Mouse (Mus musculus) erythroid progenitor cell, adult 5-6 weeks (primary cell): ENCODE data around the gene Cfap97d1. TPM values are rescaled to one million over a fixed set of nuclear protein-coding genes. Genes with fewer than 3 reads are reported as not detected.

Experiments used
- ATAC-seq: replicated peaks from 2 replicates; pipeline ENCODE4 v1.8.0; 2016; ENCODE audit warnings: moderate number of reproducible peaks, mild to moderate bottlenecking, moderate TSS enrichment, inconsistent platforms; ENCODE audit not compliant: poor library complexity, low FRiP score, severe bottlenecking
- total RNA-seq, 2 experiments: library from RNA; stranded (forward) in 1 of 2; stranded (reverse) in 1 of 2; fragments of 150-400 nt in 1 of 2; fragments of 186-747, 209-891 nt in 1 of 2; gene quantifications; 2 replicates each; pipeline versions ENCODE4 v1.2.3 to v1.2.4; 2015 to 2017; ENCODE audit warnings: low replicate concordance in 2 of 2

Gene Cfap97d1
- total RNA-seq, 2 experiments from 2014 or later, result not detected

DNA sequence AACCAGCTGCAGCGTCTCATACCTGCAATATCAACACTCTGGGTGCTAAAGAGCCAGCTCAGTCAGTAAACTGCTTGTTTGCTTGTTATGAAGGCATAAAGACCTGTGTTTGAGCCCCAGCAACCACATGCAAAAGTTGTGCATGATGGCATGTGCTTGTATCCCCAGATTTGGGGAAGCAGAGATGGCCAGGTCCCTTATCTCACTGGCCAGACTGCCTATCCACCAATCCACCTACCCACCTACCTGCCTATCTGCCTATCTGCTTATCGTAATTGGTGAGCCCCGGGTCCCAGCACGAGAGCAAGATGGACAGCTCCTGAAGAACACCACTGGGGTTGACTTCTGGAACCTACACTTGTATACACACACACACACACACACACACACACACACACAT lies 45.2 kb downstream of the Cfap97d1 start:
- ATAC-seq, result no peak

DNA sequence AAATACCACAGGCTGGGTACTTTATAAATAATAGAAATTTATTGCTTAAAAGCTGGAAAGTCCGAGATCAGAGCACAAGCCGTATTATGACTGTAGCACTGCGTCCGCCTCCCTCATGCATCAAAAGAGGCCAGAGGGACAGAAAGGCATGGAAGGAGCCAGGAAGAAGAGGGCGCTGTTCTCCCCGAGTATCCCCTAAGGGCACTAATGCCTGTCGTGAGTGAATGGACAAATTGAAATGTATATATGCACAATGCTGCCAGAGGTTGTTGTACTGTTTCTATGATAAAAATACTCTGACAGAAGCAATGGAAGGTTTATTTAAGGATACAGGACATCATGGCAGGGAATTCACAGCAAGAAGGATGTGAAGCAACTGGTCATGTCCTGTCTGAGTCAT lies 45.9 kb downstream of the Cfap97d1 start:
- ATAC-seq, result no peak

- no peak for ATAC-seq
Observed at GRCm38 (mm10) chr11:102031149-102031548, 47.1 kb downstream of the Cfap97d1 start.

DNA sequence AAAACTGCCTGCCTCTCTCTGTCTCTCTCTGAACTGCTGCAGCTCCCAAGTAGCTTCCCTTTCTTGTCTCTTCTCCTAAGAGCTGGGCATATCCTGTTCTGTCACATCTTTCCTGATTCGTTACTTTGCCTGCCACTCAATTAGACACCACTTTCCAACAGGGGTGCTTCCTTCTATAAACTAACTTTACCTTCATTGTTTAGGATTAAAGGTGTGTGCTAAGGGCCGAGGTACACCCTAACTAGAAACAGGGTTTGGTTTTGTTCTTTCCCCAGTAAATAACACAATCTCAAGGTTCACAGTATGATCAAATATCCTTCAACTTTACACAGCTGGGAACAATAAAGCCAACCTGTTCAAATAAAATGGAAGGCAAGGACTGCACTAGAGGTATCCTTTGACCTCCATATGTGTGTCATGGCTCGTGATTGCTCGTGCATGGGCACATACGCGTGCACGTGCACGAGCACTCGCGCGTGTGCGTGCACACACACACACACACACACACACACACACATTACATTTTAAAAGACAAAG lies 49.0 kb downstream of the Cfap97d1 start:
- no peak for ATAC-seq

DNA sequence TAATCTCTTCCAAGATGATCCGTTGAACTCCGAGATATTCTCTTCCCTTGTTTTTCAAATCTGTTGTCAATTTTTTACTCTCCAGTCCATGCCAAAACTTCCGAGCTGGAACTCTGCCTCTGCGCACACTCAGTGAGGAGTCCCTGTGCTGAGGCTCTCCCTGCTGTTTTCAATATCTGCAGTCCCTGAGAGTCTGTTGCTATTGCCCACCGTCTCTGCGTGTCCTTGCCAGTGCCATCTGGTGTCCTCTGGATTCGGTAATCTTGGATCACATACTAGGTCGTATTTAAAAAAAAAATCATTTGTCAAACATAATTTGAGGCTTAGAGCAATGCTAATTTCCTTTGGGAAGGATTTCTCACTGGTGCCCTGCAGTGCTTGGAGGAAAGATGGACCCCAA lies 50.8 kb downstream of the Cfap97d1 start:
- no peak for ATAC-seq

- ATAC-seq, result no peak
Observed at GRCm38 (mm10) chr11:102035456-102035960, 51.4 kb downstream of the Cfap97d1 start.

DNA sequence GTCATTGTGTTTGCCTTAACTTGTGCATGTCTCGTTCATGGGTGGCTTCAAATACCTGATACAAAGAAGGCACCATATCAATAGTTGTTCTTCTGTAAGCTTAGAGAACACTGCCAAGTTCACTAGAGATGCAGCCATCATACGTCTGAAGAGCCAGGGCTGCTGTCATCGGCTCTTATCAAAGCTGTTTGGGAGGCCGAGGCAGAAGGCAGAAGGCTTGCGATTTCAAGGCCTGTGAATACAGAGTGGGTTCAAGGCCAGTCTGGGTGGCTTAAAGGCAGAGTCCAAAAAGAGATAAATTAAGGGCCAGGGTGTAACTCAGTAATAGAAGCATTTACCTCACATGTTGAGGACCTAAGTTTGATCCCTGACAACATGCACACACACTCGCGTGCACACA lies 52.3 kb downstream of the Cfap97d1 start:
- ATAC-seq, result no peak

DNA sequence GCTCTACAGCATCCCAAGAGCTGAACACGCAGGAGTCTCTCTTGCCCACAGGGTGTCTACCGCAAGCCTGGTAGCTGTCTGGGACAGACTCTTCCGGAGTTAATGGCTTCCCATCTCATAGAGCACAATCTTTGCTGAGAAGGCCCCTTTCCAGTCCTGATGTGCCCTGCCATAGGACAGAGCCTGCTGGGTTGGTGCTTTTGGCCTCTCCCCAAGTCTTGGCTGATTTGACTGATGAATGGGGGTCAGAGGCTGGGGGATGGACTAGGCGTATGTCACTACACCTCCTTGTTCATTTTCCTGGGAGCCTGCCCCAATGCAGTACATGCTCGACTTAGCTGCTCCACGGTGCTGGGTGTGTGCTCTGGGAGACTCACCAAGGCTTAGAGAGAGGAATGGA lies 53.7 kb downstream of the Cfap97d1 start:
- ATAC-seq, result no peak

GRCm38 (mm10) chr11:102039487-102040137 lies 55.5 kb downstream of the Cfap97d1 start:
- no peak for ATAC-seq

- peak; percentile 81 for ATAC-seq
Observed at GRCm38 (mm10) chr11:102040138-102040524, 56.1 kb downstream of the Cfap97d1 start.

DNA sequence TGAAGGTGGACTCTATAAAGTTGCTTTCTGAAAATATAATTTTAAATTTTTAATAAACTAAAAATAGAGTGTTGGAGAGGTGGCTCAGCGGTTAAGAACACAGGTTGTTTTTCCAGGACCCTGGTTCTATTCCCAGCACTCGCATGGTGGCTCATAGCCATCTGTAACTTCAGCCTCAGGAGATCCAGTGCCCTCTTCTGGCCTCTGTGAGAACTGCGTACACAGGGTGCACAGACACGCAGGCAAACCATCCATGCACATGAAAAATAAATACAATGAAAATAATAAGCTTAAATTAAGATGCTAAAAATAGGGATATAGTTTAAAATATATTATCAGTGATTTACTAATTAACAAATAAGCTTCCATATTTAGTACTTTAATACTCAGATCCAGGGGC lies 56.6 kb downstream of the Cfap97d1 start:
- ATAC-seq, result no peak

DNA sequence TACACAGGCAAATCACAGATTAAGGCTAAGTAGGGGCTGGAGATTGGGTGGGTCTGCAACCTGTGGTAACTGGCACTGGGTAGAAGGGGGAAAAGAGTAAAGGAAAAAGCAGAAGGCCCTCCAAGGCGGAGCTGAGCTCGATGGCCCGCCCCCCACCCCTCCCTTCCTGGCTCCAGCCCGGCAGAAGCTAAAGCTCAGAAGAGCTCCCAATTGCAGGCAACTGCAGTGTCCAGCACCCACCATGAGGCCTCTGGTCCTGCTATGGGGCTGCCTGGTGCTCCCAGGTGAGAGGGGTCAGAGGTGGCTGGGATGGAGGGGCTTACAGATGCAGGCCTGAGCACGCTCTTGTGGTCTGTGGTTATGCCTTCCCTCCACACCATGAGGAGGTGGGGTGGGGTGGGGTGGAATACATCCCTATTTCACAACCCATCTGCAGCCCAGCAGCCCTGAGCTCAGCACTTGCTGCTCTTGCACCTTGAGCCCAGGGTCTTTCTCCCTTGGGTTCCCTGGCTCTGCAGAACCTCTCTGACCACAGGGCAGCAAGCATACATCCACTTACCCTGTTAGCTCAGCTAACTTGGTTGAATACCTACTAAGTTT lies 57.4 kb downstream of the Cfap97d1 start, which contains the start of gene Cd300lg:
Gene Cd300lg (plus strand): TSS at position 160 of the 600 bp plus-strand sequence.
- no peak for ATAC-seq

Other genes starting within 250 kb of the Cfap97d1 start
- not detected in 2 replicates for gene Etv4, start 198.9 kb upstream of the Cfap97d1 start, total RNA-seq (2015; ENCODE audit: low replicate concordance)
- gene Etv4, start 198.9 kb upstream of the Cfap97d1 start, total RNA-seq (2017; ENCODE audit: low replicate concordance), result not detected in 2 replicates
- gene Meox1, start 89.9 kb upstream of the Cfap97d1 start, total RNA-seq (2015; ENCODE audit: low replicate concordance), result not detected in 2 replicates
- gene Meox1, start 89.9 kb upstream of the Cfap97d1 start, total RNA-seq (2017; ENCODE audit: low replicate concordance), result not detected in 2 replicates
- gene Sost, start 17.3 kb upstream of the Cfap97d1 start, total RNA-seq (2015; ENCODE audit: low replicate concordance), result not detected in 2 replicates
- not detected in 2 replicates for gene Sost, start 17.3 kb upstream of the Cfap97d1 start, total RNA-seq (2017; ENCODE audit: low replicate concordance)
- gene Dusp3, start 2.7 kb downstream of the Cfap97d1 start, total RNA-seq (2015; ENCODE audit: low replicate concordance), result 0.42 and 3.2 TPM in 2 replicates
- gene Dusp3, start 2.7 kb downstream of the Cfap97d1 start, total RNA-seq (2017; ENCODE audit: low replicate concordance), result 1.6 and 2.7 TPM in 2 replicates
- not detected in 2 replicates for gene Mpp3, start 44.2 kb downstream of the Cfap97d1 start, total RNA-seq (2015; ENCODE audit: low replicate concordance)
- gene Mpp3, start 44.2 kb downstream of the Cfap97d1 start, total RNA-seq (2017; ENCODE audit: low replicate concordance), result not detected in 2 replicates
- gene Cd300lg, start 57.2 kb downstream of the Cfap97d1 start, total RNA-seq (2015; ENCODE audit: low replicate concordance), result 0.42 and 3.6 TPM in 2 replicates
- 0.23 and 0.64 TPM in 2 replicates for gene Cd300lg, start 57.2 kb downstream of the Cfap97d1 start, total RNA-seq (2017; ENCODE audit: low replicate concordance)
- gene Mpp2, start 104.2 kb downstream of the Cfap97d1 start, total RNA-seq (2015; ENCODE audit: low replicate concordance), result 37.5 and 39.0 TPM in 2 replicates
- gene Mpp2, start 104.2 kb downstream of the Cfap97d1 start, total RNA-seq (2017; ENCODE audit: low replicate concordance), result 32.9 and 39.0 TPM in 2 replicates
- not detected in 2 replicates for gene Ppy, start 117.0 kb downstream of the Cfap97d1 start, total RNA-seq (2015; ENCODE audit: low replicate concordance)
- gene Ppy, start 117.0 kb downstream of the Cfap97d1 start, total RNA-seq (2017; ENCODE audit: low replicate concordance), result not detected in 2 replicates
- gene Pyy, start 123.6 kb downstream of the Cfap97d1 start, total RNA-seq (2015; ENCODE audit: low replicate concordance), result not detected in 2 replicates
- gene Pyy, start 123.6 kb downstream of the Cfap97d1 start, total RNA-seq (2017; ENCODE audit: low replicate concordance), result not detected in 2 replicates
- 3.8 TPM in 1 of 2 replicates, not detected in the other for gene Nags, start 161.2 kb downstream of the Cfap97d1 start, total RNA-seq (2015; ENCODE audit: low replicate concordance)
- gene Nags, start 161.2 kb downstream of the Cfap97d1 start, total RNA-seq (2017; ENCODE audit: low replicate concordance), result not detected in 2 replicates
- gene Tmem101, start 172.1 kb downstream of the Cfap97d1 start, total RNA-seq (2015; ENCODE audit: low replicate concordance), result 1.1 and 1.3 TPM in 2 replicates
- gene Tmem101, start 172.1 kb downstream of the Cfap97d1 start, total RNA-seq (2017; ENCODE audit: low replicate concordance), result 2.9 and 5.1 TPM in 2 replicates
- 60.8 and 82.5 TPM in 2 replicates for gene Lsm12, start 201.0 kb downstream of the Cfap97d1 start, total RNA-seq (2015; ENCODE audit: low replicate concordance)
- 28.0 and 39.7 TPM in 2 replicates for gene Lsm12, start 201.0 kb downstream of the Cfap97d1 start, total RNA-seq (2017; ENCODE audit: low replicate concordance)
- gene G6pc3, start 205.3 kb downstream of the Cfap97d1 start, total RNA-seq (2015; ENCODE audit: low replicate concordance), result 4.0 and 14.3 TPM in 2 replicates
- gene G6pc3, start 205.3 kb downstream of the Cfap97d1 start, total RNA-seq (2017; ENCODE audit: low replicate concordance), result 4.4 and 8.6 TPM in 2 replicates
- gene Hdac5, start 245.9 kb downstream of the Cfap97d1 start, total RNA-seq (2015; ENCODE audit: low replicate concordance), result 11.9 and 36.9 TPM in 2 replicates
- gene Hdac5, start 245.9 kb downstream of the Cfap97d1 start, total RNA-seq (2017; ENCODE audit: low replicate concordance), result 6.4 and 9.9 TPM in 2 replicates